Mouse (Mus musculus): ENCODE measurements around the gene Zscan22.
A peak's percentile ranks its signal among the peaks of the same experiment; 100 is the strongest.
"Not testable (repeated sequence)": the region's sequence is repeated elsewhere in the genome, so short reads cannot be mapped to it uniquely, and the experiment has no call there.

Gene Zscan22

GRCm38 (mm10) chr7:12897655-12898410 lies at the start of gene Zscan22:
TSS of gene Zscan22 (plus strand) at chr7:12897815.
- peak; percentile 92 for DNase-seq (ENCODE audit: extremely low spot score, low read depth, low spot score)

GRCm38 (mm10) chr7:12874301-12874700 lies 23.3 kb upstream of the Zscan22 start:
- peak; percentile 16 for DNase-seq (ENCODE audit: extremely low spot score, low read depth, low spot score)

GRCm38 (mm10) chr7:12880036-12880435 lies 17.6 kb upstream of the Zscan22 start:
- no peak for DNase-seq (ENCODE audit: extremely low spot score, low read depth, low spot score)

- DNase-seq (ENCODE audit: extremely low spot score, low read depth, low spot score) = not testable (repeated sequence)
Observed at GRCm38 (mm10) chr7:12880497-12880896, 17.1 kb upstream of the Zscan22 start.

- DNase-seq (ENCODE audit: extremely low spot score, low read depth, low spot score) = peak; percentile 89
Observed at GRCm38 (mm10) chr7:12880911-12881660, 16.5 kb upstream of the Zscan22 start, which contains the start of gene Zfp128. TSS of gene Zfp128 (plus strand) at chr7:12881177.

GRCm38 (mm10) chr7:12886563-12887266 lies 10.9 kb upstream of the Zscan22 start:
- DNase-seq (ENCODE audit: extremely low spot score, low read depth, low spot score) = no peak

GRCm38 (mm10) chr7:12887585-12887984 lies 10.0 kb upstream of the Zscan22 start:
- no peak for DNase-seq (ENCODE audit: extremely low spot score, low read depth, low spot score)

GRCm38 (mm10) chr7:12890928-12891327 lies 6.7 kb upstream of the Zscan22 start:
- no peak for DNase-seq (ENCODE audit: extremely low spot score, low read depth, low spot score)

- DNase-seq (ENCODE audit: extremely low spot score, low read depth, low spot score) = no peak
Observed at GRCm38 (mm10) chr7:12891334-12891733, 6.3 kb upstream of the Zscan22 start.

- DNase-seq (ENCODE audit: extremely low spot score, low read depth, low spot score) = no peak
Observed at GRCm38 (mm10) chr7:12901517-12901916, 3.9 kb downstream of the Zscan22 start.

GRCm38 (mm10) chr7:12903623-12904022 lies 6.0 kb downstream of the Zscan22 start:
- DNase-seq (ENCODE audit: extremely low spot score, low read depth, low spot score) = no peak

- DNase-seq (ENCODE audit: extremely low spot score, low read depth, low spot score) = no peak
Observed at GRCm38 (mm10) chr7:12905146-12905545, 7.5 kb downstream of the Zscan22 start.

- no peak for DNase-seq (ENCODE audit: extremely low spot score, low read depth, low spot score)
Observed at GRCm38 (mm10) chr7:12909498-12909962, 11.9 kb downstream of the Zscan22 start.

- no peak for DNase-seq (ENCODE audit: extremely low spot score, low read depth, low spot score)
Observed at GRCm38 (mm10) chr7:12910181-12910668, 12.6 kb downstream of the Zscan22 start.

- no peak for DNase-seq (ENCODE audit: extremely low spot score, low read depth, low spot score)
Observed at GRCm38 (mm10) chr7:12913556-12913955, 15.9 kb downstream of the Zscan22 start.

- DNase-seq (ENCODE audit: extremely low spot score, low read depth, low spot score) = not testable (repeated sequence)
Observed at GRCm38 (mm10) chr7:12920495-12920894, 22.9 kb downstream of the Zscan22 start.

- DNase-seq (ENCODE audit: extremely low spot score, low read depth, low spot score) = no peak
Observed at GRCm38 (mm10) chr7:12921318-12921704, 23.7 kb downstream of the Zscan22 start.

GRCm38 (mm10) chr7:12921705-12922465 lies 24.3 kb downstream of the Zscan22 start, which contains the start of gene Rps5:
TSS of gene Rps5 (plus strand) at chr7:12922290.
- DNase-seq (ENCODE audit: extremely low spot score, low read depth, low spot score) = peak; percentile 98

GRCm38 (mm10) chr7:12922729-12923128 lies 25.1 kb downstream of the Zscan22 start:
- DNase-seq (ENCODE audit: extremely low spot score, low read depth, low spot score) = no peak

- DNase-seq (ENCODE audit: extremely low spot score, low read depth, low spot score) = no peak
Observed at GRCm38 (mm10) chr7:12926316-12926715, 28.7 kb downstream of the Zscan22 start.
